15 mouse cellular contexts compared by ENCODE assay signal in genomic region chr4:150006991-150007390, GRCm38 (mm10). TPM values are rescaled to one million over a fixed set of nuclear protein-coding genes. Genes with fewer than 3 reads are reported as not detected.
DNase-seq lines count a peak whose midpoint lies in the region; ATAC-seq and TF ChIP-seq lines count a peak whose summit lies in the region.
"Had no signal": no experiment of that assay in that cellular context is flagged by ENCODE, and none has a peak within 500 bp of the region (broad histone marks: within the 10 kb centered on the region; RNA-seq: fewer than 3 reads in every experiment).

No protein-coding gene starts in this region.

- no peak for TF ChIP-seq EP300 in stomach, postnatal 0 days (optimal IDR thresholded peaks at IDR 0.05)

- no peaks in the 10 kb centered on the region for H3K36me3 ChIP-seq in kidney, embryonic 15.5 days
- no peaks in the 10 kb centered on the region for H3K36me3 ChIP-seq in stomach, postnatal 0 days (ENCODE audit: control insufficient read depth, insufficient read depth, low read length)
- H3K36me3 ChIP-seq: midbrain, embryonic 12.5 days had no signal

- H3K9me3 ChIP-seq in kidney, embryonic 15.5 days (replicated peaks): no peaks in the 10 kb centered on the region
- no peaks in the 10 kb centered on the region for H3K9me3 ChIP-seq in stomach, postnatal 0 days (ENCODE audit: control insufficient read depth, low read length)
- H3K9me3 ChIP-seq: midbrain, embryonic 12.5 days had no signal

- DNase-seq in gastrocnemius, adult 2 months: peak; percentile 19
- DNase-seq in gastrocnemius, postnatal 25 days: no peak
- no peak for DNase-seq in kidney, adult 9 months
- DNase-seq in thymus, postnatal 0 days (ENCODE audit: low spot score): peak; percentile 47
- no peak for DNase-seq in thymus, postnatal 36 days
- DNase-seq in stomach, postnatal 0 days (ENCODE audit: low spot score): no peak
- DNase-seq in ovary, postnatal 14 days (ENCODE audit: low spot score): no peak
- DNase-seq: cerebellum, adult 11 months; heart, postnatal 4 days; kidney, postnatal 25 days; lung, adult 2 months had no signal

- H3K9ac ChIP-seq in kidney, embryonic 15.5 days: no peak overlapping the region
- H3K9ac ChIP-seq in stomach, postnatal 0 days (ENCODE audit: low read length): no peak overlapping the region
- H3K9ac ChIP-seq: midbrain, embryonic 12.5 days had no signal

- WGBS in kidney, embryonic 15.5 days: 67% methylated on average over 8 of the region's 8 CpGs
- 63% methylated on average over 8 of the region's 8 CpGs for WGBS in stomach, postnatal 0 days

- no peaks in the 10 kb centered on the region for H3K27me3 ChIP-seq in kidney, embryonic 15.5 days
- no peaks in the 10 kb centered on the region for H3K27me3 ChIP-seq in stomach, postnatal 0 days (ENCODE audit: control insufficient read depth, insufficient read depth, low read length)
- H3K27me3 ChIP-seq: Patski had no signal

- H3K4me2 ChIP-seq in kidney, embryonic 15.5 days: peak overlapping the region; percentile 10; the same call in 1 of the 2 replicates
- no peak overlapping the region; the same call in 1 of the 2 replicates for H3K4me2 ChIP-seq in stomach, postnatal 0 days (replicated peaks; ENCODE audit: low read depth)
- H3K4me2 ChIP-seq: midbrain, embryonic 12.5 days had no signal

- peak overlapping the region; percentile 88 for H3K4me3 ChIP-seq in gastrocnemius, adult 2 months
- H3K4me3 ChIP-seq in kidney, embryonic 15.5 days (replicated peaks): no peak overlapping the region
- no peak overlapping the region for H3K4me3 ChIP-seq in stomach, postnatal 0 days (ENCODE audit: low read depth, low read length)
- H3K4me3 ChIP-seq: midbrain, embryonic 12.5 days had no signal

- ATAC-seq in kidney, embryonic 15.5 days (replicated peaks; ENCODE audit: low FRiP score): no peak
- no peak for ATAC-seq in stomach, postnatal 0 days (ENCODE audit: low FRiP score, low TSS enrichment)
- ATAC-seq: hindbrain, postnatal 0 days; Patski had no signal

- TF ChIP-seq CTCF in gastrocnemius, adult 2 months (IDR thresholded peaks at IDR 0.05): no peak
- TF ChIP-seq CTCF in stomach, postnatal 0 days (IDR thresholded peaks at IDR 0.05; ENCODE audit: low read depth): no peak

- peak overlapping the region; percentile 97 for H3K27ac ChIP-seq in gastrocnemius, adult 2 months
- H3K27ac ChIP-seq in kidney, embryonic 15.5 days: 0 out of 2 replicates have a peak overlapping the region, but pooled peaks have one; percentile 2
- H3K27ac ChIP-seq in stomach, postnatal 0 days (replicated peaks): peak overlapping the region; percentile 96; the same call in 1 of the 2 replicates
- H3K27ac ChIP-seq: midbrain, embryonic 12.5 days had no signal

- H3K4me1 ChIP-seq in kidney, embryonic 15.5 days: peaks cover 57% of the 10 kb centered on the region
- peaks cover 16% of the 10 kb centered on the region for H3K4me1 ChIP-seq in stomach, postnatal 0 days (replicated peaks; ENCODE audit: control insufficient read depth, insufficient read depth)

- intact Hi-C loops in gastrocnemius, adult 2 months (cut with DNase I): loop anchor here (10.0 kb wide), 1 partner anchor 228 kb away; the partner anchor contains the start of gene Eno1

RNA-seq across cellular contexts. Expression of gene H6pd, which starts 1.8 kb away (rescaled TPM):
- total RNA-seq in gastrocnemius, adult 2 months (2021): 100 to 1,000 TPM in 1 of 2 experiments, 10 to 100 TPM in 1; 41.6 to 104 TPM
- 10 to 100 TPM; 43.2 to 49.2 TPM for total RNA-seq in gastrocnemius, postnatal 25 days (2021)
- 17.8 and 18.5 TPM in 2 replicates for polyA plus RNA-seq in kidney, embryonic 15.5 days (2015; fragmentation: Nextera tagmentation; extraction: Ambion mirVana)
- 12.3 and 13.8 TPM in 2 replicates for polyA plus RNA-seq in thymus, postnatal 0 days (2015; fragmentation: Nextera tagmentation; extraction: Ambion mirVana)
- polyA plus RNA-seq in stomach, postnatal 0 days (2015; fragmentation: Nextera tagmentation; extraction: Ambion mirVana): 11.8 and 12.3 TPM in 2 replicates

RNA-seq across cellular contexts. Expression of gene Spsb1, which starts 52.1 kb away (rescaled TPM):
- 10 to 100 TPM in 1 of 2 experiments, 1 to 10 TPM in 1; 5.5 to 16.1 TPM for total RNA-seq in gastrocnemius, adult 2 months (2021)
- 1 to 10 TPM; 5.2 to 8.2 TPM for total RNA-seq in gastrocnemius, postnatal 25 days (2021)
- polyA plus RNA-seq in kidney, embryonic 15.5 days (2015; fragmentation: Nextera tagmentation; extraction: Ambion mirVana): 11.7 and 12.7 TPM in 2 replicates
- polyA plus RNA-seq in thymus, postnatal 0 days (2015; fragmentation: Nextera tagmentation; extraction: Ambion mirVana): 9.0 and 9.5 TPM in 2 replicates
- polyA plus RNA-seq in stomach, postnatal 0 days (2015; fragmentation: Nextera tagmentation; extraction: Ambion mirVana): 10.0 and 13.1 TPM in 2 replicates

Comparison
In these comparisons a context has a peak if more than half of its experiments do, and no peak if none do; other contexts are left out.
1. DNase-seq: peak in gastrocnemius, adult 2 months (single experiment) and thymus, postnatal 0 days (single experiment); none in gastrocnemius, postnatal 25 days (single experiment), kidney, adult 9 months (single experiment), thymus, postnatal 36 days (0 of 2), stomach, postnatal 0 days (single experiment) and ovary, postnatal 14 days (single experiment).
2. H3K27ac ChIP-seq: peak in every context shown above with its lines; median percentile 97 in gastrocnemius, adult 2 months; 96 in stomach, postnatal 0 days; 2 in kidney, embryonic 15.5 days.